Mouse (Mus musculus): ENCODE results near the gene Krt87. TPM values are rescaled to one million over a fixed set of nuclear protein-coding genes. Genes with fewer than 3 reads are reported as not detected.

Gene Krt87
- total RNA-seq (2021) = under 1 TPM; 0.48 to 0.77 TPM

DNA sequence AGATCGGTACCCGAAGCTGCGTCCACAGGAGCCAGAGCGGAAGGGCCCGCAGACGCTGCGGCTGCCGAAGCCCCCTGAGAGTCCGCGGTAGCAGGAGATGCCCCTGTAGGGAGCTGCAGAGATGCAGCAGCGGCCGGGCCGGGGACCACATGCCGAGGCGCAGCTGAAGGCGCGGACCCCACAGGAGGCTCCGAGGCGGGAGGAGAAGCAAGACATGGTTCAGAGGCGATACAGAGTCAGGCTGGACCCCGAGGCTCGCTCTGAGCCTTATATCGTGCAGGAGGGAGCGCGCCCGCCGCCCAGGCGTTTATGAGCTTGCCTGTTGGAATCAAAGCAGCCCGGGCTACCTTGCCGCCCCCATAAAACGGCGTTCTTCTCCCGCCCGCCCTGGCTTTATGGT, at the start of gene Krt87:
TSS of gene Krt87 (minus strand) at position 250 of the 400 bp plus-strand sequence.
- DNase-seq = no peak

- peak in 1 of 2 experiments; percentile 11 for DNase-seq
Measured at GRCm38 (mm10) chr15:101485911-101486635, 47.5 kb upstream of the Krt87 start.

- DNase-seq = no peak
Measured at GRCm38 (mm10) chr15:101484939-101485338, 46.3 kb upstream of the Krt87 start.

GRCm38 (mm10) chr15:101483646-101484045, 45.0 kb upstream of the Krt87 start:
- DNase-seq = no peak

DNA sequence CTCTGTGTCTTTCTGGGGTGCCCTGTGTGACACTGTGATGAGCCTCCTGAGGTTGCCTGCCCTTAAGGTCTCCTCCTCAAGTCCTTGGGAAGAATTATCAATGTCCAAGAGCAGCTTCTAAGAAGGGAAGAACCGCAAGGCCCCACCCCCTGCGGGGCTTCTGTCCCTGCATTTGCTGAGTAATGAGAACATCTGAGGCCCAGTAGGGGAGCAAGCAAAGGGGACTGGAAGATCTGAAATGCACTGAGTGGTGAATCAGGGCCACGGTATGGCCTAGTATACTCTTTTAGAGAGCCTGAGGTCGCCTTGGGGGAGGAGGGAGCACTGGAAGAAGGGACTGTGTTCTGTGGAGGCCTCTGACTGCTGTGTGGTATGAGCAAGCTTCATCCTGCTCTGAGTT, 43.5 kb upstream of the Krt87 start:
- no peak for DNase-seq

DNA sequence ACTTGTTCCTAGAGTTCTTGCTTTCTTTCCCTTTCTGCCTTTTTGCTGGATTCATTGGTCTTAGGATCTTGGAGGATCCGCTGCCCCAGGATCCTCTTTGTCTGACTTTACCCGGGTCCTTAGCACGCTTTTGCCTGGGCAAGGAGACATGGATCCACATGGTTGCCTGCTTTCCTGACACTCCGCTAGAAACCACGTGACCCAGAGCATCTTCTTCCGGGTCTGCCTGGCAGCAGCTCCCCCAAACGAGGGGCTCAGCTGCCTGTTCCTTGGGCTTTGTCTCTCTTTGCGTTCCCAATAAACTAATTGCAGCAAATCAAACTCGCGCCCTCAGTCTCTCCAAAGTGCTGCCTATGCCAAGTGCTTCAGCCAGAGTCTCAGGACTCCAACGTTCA, 41.1 kb upstream of the Krt87 start:
- no peak for DNase-seq

- peak; percentile 30 to 43 for DNase-seq
Measured at GRCm38 (mm10) chr15:101479007-101479665, 40.5 kb upstream of the Krt87 start.

DNA sequence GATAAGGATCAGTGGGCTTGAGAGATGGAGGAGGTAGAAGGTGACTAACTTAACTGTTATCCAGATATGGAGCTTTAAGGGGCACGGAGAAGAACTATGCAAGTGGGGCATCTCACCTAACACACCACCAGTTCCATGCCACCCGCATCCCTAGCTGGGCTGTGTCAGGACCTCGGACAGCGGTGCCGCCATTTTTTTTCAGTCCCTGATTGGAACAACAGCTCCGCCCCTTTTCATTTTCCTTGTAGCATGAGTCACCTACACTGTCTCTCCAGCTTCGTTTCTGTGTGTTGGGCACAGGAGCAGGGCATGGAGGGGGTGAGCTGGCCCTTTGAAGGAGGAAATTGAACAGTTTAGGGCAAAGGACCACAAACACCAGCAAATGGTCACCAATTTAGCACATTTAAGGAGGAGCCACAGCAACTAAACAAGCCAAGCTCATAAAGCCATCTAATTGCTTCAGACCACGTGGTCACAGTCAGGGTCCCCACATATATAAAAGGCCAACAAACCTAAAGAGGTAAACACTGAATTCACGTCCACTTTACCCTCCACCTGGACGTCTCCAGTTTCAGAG, 34.4 kb upstream of the Krt87 start, which contains the start of gene Krt86:
TSS of gene Krt86 (plus strand) at position 527 of the 577 bp plus-strand sequence.
- no peak for DNase-seq

- DNase-seq = no peak
Measured at GRCm38 (mm10) chr15:101469093-101469492, 30.5 kb upstream of the Krt87 start.

DNA sequence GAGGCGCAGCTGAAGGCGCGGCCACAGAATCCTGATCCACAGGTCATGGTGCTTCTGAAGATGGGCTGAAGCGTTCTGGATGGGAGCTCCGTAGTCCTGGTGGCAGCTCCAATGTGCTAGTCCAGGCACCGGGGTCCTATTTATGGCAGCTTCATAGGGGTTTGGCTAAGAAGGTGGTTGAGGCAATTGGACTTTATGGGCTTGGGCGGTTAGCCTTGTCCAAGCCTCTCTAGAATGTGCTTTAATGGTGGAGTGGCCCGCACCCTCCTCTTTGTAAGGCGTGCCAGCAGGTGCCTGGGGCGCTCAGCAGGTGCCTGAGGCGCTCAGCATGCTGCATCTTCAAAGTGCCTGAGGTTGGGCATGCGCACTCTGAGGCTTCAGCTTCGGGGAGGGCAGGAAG, 25.0 kb upstream of the Krt87 start, which contains the start of gene Krt81:
TSS of gene Krt81 (minus strand) at position 101 of the 400 bp plus-strand sequence.
- DNase-seq = no peak

DNA sequence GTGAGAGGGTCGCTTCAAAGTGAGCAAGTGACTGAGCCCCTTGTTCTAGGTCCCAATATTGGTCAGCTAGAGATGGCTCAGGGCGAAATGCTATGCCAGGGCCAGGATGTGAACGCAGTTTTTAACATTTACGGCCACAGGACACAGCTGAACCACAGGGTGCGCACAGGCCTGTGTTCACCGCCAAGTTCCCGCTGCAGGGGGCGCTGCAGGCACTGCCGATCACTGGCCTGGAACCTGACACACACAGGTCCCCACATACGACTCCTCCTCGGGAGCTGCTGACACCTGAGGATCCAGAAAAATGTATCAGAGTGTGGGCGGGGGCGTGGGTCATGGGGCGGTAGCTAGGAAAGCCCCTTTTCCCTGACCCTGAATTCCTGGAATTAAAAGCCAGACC, 20.7 kb upstream of the Krt87 start:
- DNase-seq = no peak

DNA sequence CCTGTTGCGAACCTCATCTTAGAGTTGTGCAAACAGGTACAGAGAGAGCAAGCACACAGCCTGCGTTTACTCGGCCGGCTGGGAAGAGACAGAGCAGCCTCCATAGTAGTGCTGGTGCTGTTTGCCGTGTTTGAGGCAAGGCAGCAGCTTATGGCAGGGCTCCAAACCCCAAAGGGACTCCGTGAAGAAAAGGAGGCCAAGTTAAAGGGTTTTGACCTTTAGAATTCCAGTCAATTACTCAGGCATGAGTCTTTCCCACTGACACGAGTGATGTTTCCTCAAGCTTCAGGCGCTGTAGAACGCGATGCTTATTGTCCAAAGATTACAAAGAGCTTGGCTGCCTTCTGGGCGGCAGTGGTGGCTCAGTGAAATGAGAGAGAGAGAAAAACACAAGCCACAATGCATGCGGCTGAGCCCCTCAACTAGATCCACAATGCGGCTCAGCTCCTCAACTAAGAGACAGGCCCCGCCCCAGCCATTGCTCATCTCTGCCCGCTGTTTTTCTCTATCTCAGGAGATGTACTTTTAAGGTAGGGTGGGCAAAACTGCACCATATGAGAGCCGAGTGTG, 19.8 kb upstream of the Krt87 start:
- DNase-seq = no peak

DNA sequence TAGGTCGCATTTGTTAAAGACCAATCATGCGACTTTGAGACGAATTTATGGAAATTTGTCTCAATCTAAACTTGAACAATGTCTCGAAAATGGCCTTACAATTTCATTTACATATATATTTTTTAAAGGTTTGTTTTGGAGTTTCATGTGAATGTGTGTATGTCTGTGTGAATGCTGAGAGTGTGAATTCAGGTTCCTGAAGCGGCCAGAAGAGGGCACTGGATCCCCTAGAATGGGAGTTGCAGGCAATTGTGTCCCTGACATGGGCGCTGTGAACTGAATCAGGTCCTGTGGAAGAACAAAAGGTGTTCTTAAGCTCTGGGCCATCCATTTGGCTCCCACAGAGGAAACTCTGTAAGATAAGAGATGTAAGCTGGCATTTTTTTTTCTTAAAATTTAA, 17.3 kb upstream of the Krt87 start:
- no peak for DNase-seq

GRCm38 (mm10) chr15:101455292-101455691, 16.7 kb upstream of the Krt87 start:
- no peak for DNase-seq

GRCm38 (mm10) chr15:101454774-101455173, 16.2 kb upstream of the Krt87 start:
- DNase-seq = no peak

GRCm38 (mm10) chr15:101453093-101453736, 14.6 kb upstream of the Krt87 start:
- peak; percentile 65 to 75 for DNase-seq

DNA sequence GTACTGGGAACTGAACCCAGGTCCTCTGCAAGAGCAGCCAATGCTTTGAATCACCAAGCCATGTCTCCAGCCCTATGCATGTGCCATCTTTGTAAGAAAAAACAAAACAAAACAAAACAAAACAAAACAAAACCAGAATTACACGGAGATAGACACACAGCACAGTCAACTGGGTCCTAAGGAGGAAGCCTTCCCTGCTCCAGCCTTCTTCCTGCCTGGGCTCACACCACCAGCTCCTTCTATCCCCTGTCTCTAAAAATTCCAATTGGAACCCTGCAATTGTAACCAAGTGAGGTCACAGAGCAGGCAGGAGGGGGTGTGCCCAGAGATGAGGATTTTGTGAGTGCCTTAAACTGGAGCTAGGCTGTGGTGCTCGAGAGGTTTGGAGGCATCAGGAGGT, 8.8 kb upstream of the Krt87 start, which contains the start of gene Krt88:
TSS of gene Krt88 (plus strand) at position 301 of the 400 bp plus-strand sequence.
- no peak for DNase-seq

- no peak for DNase-seq
Measured at GRCm38 (mm10) chr15:101446572-101446971, 8.0 kb upstream of the Krt87 start.

GRCm38 (mm10) chr15:101440837-101441236, 2.2 kb upstream of the Krt87 start:
- peak; percentile 38 to 42 for DNase-seq

DNA sequence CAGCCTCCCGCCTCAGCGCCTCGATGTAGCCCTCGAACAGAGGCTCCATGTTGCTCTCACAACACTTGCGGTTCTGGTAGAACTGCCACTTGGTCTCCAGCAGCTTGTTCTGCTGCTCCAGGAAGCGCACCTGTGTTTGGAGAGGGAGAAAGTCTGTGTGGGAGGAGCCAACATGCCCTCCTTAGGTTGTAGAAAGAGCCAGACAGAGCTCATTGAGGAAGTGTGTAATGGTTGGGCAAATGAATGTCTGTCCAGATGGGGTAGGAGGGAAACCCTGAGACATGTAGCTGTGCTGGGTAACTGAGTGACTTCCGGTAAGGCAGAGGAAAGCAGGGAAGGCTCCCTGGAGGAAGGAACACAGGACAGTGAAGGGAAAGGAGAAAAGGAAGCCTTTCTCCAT, 2.0 kb downstream of the Krt87 start:
- no peak for DNase-seq

GRCm38 (mm10) chr15:101424914-101425313, 13.7 kb downstream of the Krt87 start:
- no peak for DNase-seq

GRCm38 (mm10) chr15:101420903-101421302, 17.7 kb downstream of the Krt87 start:
- DNase-seq = no peak

GRCm38 (mm10) chr15:101418950-101419349, 19.7 kb downstream of the Krt87 start:
- no peak for DNase-seq

Measured in layer of hippocampus, postnatal 36 days (tissue).